Mouse (Mus musculus) G1E (cell line): ENCODE data around the gene Ttc27.

Experiments
- CTCF ChIP-seq: IDR thresholded peaks from 2 replicates; pipeline ENCODE4 v1.5.1; 2012; ENCODE audit warnings: low read depth, low read length, inconsistent platforms, mixed read lengths
- GATA1 ChIP-seq: IDR thresholded peaks from 2 replicates; pipeline ENCODE4 v1.6.1; 2012; ENCODE audit warnings: borderline replicate concordance, low read length, inconsistent platforms, mixed read lengths
- GATA2 ChIP-seq: IDR thresholded peaks from 2 replicates; pipeline ENCODE4 v1.6.1; 2012; ENCODE audit warnings: low read depth, low read length, inconsistent platforms, borderline replicate concordance
- POLR2AphosphoS5 ChIP-seq: IDR thresholded peaks from 2 replicates; pipeline ENCODE4 v1.6.1; 2012; ENCODE audit warnings: low read depth, low read length, inconsistent platforms; ENCODE audit not compliant: insufficient replicate concordance
- TAL1 ChIP-seq: conservative IDR thresholded peaks from 2 replicates; pipeline ENCODE4 v1.6.1; 2012; ENCODE audit warnings: low read depth, low read length, inconsistent platforms, mixed read lengths

DNA sequence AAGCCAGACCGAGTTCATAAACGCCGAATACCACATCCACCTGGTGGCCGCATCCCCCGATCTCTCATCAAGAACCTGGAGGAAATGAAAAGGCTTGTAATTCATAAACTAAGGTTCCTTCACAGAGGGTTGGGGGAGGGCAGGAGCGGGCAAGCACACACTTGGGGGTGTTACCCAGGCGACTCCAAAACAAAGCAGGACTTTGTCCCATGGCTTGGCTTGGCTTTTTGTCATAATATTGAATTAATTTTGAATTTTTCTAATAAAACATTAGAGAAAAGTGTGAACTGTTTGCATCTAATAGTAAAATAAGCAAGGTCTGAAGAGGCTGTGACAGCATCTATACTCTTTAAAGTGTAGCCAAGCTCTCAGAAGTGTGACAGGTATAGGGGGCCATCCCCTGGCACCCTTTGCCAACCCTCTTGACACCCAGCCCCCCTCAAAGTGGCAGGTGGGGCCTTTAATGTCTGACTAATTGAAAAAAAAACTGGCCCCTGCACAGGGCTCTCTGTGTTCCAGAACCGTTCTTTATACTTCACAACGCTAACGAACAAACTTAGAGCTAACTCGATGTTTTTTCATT lies 172.1 kb downstream of the Ttc27 start:
- TF ChIP-seq GATA1, result no peak
- no peak for TF ChIP-seq CTCF
- no peak for TF ChIP-seq TAL1
- TF ChIP-seq GATA2, result no peak
- TF ChIP-seq POLR2AphosphoS5, result no peak
